Mouse (Mus musculus): Measurements from ENCODE around the gene Cd79b.
"Not testable (repeated sequence)": the region's sequence is repeated elsewhere in the genome, so short reads cannot be mapped to it uniquely, and the experiment has no call there.

The Cd79b gene

DNA sequence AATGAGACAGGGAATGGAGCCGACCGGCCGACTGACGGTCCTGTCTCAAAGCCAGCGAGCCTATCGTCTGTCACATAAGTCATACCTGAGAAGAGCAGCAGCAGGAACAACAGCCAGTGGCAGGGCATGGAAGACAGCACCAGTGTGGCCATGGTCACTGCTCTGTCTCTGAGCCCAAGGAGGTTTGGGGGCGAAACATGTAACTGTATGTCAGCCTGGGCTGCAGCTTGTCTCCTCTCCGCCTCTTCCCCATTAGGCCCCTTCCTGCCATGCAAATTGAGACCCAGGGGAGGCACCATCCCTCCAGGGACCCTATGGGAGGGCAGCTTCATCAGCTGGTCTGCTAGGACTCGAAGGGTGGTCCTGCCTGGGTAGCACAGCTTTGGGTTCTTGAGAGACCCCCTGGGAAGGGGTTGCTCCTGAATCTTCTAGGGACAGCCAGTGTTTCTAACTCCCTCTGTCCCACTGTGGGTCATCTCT is at the start of gene Cd79b:
Gene Cd79b (minus strand): TSS at position 430 of the 480 bp plus-strand sequence.
- DNase-seq (ENCODE audit: low read depth, low spot score) = no peak

DNA sequence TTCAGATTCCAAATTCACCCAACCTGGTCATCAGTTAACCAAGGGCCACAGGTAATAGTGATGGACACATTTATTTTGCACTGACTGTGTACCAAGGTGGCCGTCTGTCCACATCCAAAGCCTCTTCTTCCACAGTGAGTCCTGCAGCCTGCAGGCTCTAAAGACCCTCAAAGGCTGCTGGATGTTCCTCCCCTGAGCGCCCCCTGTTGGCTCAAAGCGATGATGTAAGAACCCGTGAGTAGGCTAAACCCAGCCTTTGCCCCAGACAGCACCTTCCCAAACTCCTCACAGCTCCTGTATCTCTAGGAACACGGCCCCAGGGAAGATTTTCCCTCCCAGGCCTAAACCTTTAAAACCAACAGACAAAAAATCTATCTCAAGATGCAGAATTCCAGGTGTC is 44.8 kb upstream of the Cd79b start:
- no peak for DNase-seq (ENCODE audit: low read depth, low spot score)

DNA sequence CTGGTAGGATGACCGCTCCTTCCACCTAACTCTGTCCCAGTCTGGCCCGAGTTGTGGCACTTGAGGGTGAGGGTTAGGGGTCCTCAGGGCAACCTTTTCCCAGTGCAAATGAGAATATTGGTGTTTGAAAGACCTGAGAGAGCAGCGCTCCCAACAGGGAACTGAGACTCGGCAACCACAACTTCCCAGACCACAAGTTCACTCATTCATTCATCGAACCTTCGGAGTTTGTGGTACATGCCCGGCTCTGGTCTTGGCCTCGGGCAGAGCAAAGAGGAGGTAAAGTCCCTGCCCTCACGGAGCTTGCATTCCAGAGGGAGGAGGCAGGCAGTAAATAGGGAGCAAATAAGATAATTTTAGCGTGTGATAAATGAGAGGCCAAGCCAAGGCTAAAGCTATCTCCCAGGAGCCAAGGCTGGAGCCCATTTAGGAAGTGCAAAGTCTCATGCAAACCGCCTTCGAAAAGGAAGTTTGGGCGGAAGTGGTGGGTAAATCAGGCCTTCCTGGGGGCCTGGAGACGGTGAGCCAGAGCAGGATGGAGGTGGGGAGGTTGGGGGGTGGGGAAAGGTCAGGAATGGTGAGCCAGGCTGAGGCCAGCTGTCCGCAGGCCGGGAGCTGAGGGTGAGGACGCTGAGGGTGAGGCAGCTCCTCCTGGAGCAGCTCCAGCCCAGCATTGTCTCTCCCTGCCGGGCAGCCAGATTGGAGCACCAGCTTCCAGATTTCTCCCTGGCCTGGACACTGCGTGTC is 41.0 kb upstream of the Cd79b start:
- no peak for DNase-seq (ENCODE audit: low read depth, low spot score)

DNA sequence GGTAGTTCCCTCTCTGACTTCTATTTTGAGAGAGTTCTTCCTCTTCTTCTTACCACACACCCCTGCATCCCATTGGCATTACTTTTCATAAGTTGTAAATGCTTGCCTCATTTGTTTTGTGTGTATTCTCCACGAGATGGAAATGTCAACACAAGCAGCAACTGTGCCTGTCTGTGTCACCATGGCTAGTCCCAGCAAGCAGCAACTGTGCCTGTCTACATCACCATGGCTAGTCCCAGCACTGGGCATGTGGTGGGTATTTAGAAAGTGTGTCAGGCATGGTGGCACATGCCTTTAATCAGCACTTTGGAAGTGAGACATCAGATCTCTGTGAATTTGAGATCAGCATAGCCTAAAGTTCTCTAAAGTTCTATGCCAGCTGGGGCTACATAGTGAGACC is 39.6 kb upstream of the Cd79b start:
- no peak for DNase-seq (ENCODE audit: low read depth, low spot score)

DNA sequence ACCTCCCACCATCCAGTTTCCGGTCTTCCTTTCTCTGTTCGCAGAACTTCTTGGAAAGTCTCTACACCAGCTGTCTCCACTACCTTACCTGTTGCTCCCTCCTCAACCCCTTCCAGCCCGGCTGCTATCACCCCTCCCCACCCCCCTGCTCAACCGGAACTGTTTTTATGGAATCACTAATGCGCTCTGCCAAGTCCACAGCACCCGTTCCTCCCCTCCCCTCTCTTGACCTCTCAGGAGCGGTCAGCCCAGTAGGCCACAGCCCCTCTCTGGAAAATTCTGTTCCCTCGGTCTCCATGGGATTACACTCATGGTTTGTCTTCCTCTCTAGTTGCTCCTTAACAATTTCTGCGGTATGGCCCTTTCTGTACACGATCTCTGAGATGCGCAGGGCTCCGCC is 38.6 kb upstream of the Cd79b start, which contains the start of gene Scn4a:
Gene Scn4a (minus strand): TSS at position 101 of the 400 bp plus-strand sequence.
- no peak for DNase-seq (ENCODE audit: low read depth, low spot score)

DNA sequence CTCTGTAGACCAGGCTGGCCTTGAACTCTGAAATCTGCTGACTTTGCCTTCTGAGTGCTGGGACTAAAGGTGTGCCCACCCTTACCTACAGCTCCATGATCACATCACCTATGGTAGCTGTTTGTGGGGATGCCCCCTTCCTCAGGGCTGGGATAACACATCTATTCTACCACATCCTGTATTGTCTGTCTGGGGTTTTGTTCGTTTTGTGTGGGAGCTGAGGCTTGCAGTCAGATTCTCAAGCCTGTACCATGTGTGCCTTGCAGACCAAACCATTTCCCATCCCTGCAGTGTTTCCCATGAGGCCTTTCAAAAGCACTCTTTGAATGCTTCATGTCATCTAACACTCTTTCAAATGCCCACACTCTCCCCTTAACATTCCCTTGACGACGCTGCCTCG is 37.4 kb upstream of the Cd79b start:
- no peak for DNase-seq (ENCODE audit: low read depth, low spot score)

DNA sequence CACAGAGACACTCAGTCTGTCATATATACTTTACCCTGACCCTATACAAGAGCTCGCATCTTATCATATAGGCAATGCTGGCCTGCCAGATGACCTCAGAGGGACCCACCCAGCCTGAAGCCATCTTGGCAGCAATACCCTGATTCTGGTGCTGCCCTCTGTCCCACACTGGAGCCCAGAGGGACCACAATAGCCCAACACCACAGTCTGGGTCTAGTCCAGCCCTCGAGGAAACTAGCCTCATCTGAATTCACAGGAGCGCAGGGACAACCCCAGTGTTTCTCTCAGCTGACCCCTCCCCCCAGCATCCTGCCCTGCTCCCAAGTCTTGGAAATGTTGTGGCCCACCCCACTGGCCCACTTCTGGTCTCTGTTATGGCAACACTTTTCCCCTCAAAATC is 36.7 kb upstream of the Cd79b start:
- no peak for DNase-seq (ENCODE audit: low read depth, low spot score)

DNA sequence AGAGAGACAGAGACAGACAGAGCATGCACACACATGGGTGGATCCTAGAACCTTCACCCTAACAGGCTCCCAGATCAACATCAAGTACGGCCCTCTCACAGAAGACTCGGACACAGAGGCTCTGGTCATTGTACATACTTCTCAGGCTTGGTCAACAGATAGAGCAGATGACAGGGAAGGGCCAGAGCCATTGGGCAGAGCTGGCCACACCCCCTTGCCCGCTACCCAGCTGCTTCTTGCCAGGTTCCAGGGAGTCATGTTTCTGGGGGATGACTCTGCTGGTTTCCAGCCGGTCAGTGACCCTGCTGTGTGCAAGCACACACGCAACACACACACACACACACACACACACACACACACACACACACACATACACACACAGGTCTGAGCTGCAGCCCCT is 36.3 kb upstream of the Cd79b start:
- DNase-seq (ENCODE audit: low read depth, low spot score) = no peak

DNA sequence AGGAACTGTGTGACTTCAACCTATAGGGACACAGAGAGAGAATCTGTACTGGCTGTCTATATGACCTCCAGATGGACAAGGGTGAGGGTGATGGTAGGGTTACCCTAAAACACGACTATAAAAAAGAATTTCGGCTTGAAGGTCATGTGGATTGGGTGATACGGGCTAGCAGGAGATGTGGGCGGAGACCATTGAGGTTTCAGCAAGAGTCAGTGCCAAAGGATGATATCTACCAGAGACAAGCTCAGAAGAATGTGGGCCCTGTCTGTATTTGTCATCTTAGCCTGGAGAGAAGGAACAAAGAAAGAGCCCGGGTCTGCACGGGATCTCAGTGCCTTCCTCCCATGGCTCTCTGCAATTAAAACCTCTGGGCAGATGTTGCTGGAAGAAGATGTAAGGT is 35.2 kb upstream of the Cd79b start:
- no peak for DNase-seq (ENCODE audit: low read depth, low spot score)

DNA sequence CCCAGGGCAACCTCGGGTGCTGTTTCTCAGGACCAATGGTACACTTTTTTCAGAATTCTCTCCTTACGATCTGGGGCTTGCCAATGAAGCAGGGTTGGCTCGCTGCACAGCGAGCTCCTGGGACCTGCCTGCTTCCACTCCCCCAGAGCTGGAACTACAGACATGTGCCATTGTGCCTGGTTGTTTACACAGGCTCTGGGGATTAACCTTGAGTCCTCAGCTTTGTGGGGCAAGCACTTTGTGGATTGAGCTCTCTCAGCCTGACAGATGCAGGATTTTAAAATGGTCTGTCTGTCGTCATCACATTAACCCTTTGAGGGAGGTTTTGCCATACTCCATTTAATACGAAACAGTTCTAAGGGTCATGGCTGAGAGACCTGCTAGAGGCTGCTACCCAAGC is 30.3 kb upstream of the Cd79b start:
- DNase-seq (ENCODE audit: low read depth, low spot score) = no peak

DNA sequence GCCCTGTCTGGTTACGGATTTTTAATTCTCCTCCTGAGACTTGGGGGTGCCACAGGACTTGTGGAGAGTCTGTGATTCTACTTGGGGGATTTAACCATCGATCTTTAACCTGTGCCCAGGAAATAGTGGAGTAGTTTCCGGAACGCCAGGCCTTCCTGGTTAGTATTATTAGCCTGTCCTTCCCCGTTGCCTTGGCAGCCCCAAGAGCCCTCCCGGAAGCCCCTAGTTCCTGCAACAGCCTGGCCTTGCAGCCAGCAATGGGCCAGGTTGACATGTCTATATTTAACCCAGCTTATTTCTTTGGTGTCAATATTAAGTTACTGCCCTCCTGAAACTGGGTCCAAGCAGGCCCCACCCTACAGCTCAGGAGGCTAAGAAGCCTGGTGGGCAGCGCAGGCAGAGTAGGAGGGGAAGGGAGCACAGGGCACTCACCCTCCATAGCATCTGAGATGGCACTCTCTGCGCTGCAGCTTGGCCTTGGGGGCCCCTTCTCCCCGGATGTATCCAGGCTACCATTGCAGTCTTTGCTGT is 26.5 kb upstream of the Cd79b start:
- DNase-seq (ENCODE audit: low read depth, low spot score) = no peak

DNA sequence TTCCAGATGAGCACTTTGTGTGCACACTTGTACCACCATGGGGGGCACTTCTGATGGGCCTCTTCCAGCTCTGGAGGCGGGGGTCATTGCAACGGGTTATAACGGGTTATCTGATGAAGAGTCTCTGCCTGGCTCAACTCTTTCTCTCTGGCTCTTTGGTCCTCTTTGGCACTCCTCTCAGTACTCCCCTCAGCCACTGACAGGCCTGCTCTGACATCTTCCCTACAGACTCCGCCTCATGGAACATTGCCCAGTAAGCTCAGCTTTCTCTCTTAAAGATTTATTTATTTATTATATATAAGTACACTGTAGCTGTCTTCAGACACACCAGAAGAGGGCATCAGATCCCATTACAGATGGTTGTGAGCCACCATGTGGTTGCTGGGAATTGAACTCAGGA is 24.8 kb upstream of the Cd79b start:
- not testable (repeated sequence) for DNase-seq (ENCODE audit: low read depth, low spot score)

DNA sequence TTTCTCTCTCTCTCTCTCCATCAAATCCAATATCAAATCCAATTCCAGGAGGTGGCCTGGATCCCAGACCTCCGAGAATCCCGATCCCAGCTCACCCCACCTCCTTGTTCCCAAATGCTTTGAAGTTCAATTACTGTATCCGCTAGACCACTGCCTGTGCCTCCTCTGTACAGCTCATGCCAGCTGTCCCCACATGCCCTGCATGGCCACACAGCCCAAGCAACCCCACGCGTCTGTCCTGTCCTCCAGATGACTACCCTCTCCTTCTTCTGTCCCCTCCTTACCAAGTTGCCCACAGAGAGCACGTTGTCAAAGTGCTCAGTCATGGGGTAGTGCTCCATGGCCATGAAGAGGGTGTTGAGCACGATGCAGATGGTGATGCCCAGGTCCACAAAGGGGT is 24.3 kb upstream of the Cd79b start:
- DNase-seq (ENCODE audit: low read depth, low spot score) = no peak

DNA sequence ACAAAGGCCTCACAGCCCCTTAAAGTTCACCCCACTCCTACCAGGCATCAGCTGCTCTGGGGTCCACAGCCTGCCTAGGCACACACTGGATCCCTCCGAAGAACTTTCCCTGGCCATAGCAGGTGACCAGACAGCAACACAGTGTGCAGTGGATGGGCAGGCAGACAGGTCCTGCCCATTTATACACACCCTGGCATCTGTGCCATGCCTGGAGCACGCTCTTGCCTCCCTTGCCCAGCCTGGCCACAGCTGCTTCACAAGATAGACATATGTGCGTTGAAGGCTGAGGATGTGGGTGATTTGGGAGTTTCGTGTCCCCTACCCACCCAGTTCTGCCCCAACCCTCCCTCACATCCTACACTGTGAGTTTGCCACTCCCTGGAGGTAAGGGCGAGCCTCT is 23.5 kb upstream of the Cd79b start:
- no peak for DNase-seq (ENCODE audit: low read depth, low spot score)

DNA sequence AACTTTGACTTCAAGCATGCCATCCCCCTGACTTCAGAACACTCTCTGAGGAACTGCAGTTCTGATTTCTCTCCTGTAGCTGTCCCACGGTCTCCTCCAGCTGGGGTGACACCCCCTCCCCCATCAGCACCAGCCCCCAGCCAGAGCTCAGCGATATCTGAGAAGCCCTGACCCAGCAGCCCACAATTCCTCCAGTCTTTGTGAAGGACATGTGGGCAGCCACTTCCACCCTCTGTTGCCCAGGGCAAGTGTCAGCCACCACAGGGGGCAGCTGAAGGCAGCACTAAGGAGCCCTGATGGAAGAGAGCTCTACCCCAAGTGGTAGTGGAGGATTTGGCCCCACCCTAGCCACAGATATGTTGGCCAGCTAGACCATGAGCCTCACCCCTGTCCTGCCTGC is 19.5 kb upstream of the Cd79b start:
- DNase-seq (ENCODE audit: low read depth, low spot score) = no peak

DNA sequence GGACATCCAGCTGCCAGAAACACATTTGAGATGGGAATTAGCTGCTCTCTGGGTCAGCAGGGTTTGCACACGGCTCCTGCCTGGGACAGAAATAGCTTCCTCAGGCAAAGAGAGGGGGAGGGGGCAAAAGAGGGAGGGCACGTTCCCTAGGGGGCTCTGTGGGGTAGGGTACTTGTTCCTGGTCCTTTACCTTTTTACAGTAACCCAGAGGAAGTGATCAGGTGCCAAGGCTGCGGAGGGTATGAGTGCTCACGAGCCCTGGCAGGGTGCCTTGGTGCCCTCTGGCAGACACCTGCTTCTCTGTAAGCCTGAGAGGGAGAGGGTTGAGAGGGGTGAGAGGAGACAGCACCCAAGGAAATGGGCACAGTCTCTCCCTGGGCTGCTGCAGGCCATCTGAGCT is 17.9 kb upstream of the Cd79b start:
- no peak for DNase-seq (ENCODE audit: low read depth, low spot score)

DNA sequence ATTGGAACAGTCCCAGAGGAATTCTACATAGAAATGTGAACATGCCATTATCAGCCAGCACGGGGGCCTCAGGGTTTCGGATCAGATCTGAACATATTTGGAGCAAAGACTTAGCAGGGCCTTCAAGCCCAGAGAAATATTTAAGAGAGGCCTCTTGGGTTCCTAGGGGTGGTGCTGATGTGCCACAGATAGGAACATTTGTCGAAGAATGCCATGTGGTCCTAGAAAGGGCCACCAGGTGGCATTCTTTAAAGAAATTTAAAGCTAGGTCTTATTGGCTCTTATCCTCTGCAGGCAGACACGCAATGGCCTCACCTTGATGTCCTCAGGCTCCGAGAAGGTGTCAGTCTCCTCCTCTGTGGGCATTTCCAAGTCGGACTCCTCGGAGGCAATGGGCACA is 15.1 kb upstream of the Cd79b start:
- DNase-seq (ENCODE audit: low read depth, low spot score) = no peak

DNA sequence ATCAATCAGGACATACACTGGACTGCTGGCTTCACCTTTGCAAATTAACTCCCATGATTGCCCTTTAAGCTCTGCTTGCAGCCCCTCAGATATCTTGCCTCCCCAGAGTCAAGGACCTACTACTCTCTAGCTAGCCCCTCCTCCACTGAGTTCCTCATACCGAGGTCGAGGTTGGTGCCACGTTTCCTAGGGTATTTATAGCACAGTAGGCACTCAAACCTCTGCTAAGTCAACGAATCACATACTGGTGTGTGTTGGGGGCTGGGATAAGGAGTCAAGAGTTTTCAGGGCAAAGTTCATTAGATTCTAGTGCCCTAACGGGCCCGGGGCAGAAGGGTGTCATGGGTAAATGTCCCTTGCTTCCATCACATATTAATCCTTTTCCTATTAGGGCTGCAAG is 14.6 kb upstream of the Cd79b start:
- DNase-seq (ENCODE audit: low read depth, low spot score) = no peak

DNA sequence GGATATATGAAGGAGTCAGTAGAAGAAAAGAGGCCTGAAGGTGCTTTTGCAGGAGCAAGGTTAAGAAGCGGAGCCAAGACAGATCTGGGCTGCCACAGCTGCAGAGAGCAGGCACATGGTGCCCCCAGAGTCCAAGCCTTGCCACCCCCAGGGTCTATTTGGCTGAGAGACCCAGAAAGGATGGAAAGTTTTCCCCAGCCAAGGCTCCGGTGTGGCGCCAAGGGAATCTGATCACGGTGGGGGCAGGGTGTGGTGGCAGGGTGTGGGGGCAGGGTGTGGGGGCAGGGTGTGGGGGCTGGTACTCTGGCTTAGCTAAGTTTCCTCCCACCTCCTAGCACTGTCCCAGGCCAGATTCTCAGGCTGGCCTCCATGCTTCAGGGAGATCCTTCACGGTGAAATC is 14.0 kb upstream of the Cd79b start:
- no peak for DNase-seq (ENCODE audit: low read depth, low spot score)

DNA sequence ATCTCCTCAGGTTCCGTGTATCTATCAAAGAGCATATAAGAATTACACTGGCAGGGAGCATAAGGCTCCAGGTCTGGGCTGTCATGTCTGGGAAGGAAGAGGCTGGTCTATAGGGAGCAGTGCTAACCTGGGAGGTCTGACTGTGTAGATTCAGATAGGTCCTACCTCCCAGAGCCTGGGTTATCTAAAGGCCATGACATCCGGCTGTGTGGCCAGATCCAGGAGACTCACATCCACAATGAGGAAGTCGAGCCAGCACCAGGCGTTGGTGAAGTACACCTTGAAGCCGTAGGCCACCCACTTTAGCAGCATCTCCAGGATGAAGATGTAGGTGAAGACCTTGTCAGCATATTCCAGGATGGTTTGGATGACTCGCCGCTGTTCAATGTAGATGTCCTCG is 11.9 kb upstream of the Cd79b start:
- DNase-seq (ENCODE audit: low read depth, low spot score) = no peak

DNA sequence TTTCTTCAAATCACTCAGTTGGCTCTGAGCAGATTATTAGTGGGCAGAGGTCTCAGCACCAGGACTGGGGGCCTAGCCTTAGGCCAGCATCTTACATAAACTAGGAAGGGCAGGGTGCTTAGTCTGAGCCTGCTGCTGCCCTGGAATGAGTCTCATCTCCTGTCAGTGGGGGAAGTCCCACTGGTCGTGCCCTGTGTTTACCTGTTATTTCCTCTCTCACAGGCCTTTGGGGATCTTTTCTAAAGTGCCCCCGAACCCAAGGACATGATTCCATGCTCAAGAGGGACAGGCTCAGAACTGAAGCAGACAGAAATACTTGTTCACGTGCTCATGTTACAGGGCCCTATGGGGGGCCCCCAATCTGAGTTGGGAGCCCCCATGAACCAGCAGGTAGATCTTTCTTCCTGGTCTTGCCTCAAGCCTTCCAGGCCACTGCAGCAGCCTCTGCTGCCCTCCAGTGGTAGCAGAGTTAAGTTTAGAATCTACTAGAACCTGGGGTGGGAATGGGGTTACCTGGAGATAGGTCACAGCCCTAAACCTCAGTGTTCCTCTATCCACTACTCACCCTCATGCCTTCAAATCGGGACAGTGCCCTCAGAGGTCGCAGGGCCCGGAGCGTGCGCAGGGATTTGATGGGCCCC is 11.1 kb upstream of the Cd79b start:
- DNase-seq (ENCODE audit: low read depth, low spot score) = peak; percentile 32

DNA sequence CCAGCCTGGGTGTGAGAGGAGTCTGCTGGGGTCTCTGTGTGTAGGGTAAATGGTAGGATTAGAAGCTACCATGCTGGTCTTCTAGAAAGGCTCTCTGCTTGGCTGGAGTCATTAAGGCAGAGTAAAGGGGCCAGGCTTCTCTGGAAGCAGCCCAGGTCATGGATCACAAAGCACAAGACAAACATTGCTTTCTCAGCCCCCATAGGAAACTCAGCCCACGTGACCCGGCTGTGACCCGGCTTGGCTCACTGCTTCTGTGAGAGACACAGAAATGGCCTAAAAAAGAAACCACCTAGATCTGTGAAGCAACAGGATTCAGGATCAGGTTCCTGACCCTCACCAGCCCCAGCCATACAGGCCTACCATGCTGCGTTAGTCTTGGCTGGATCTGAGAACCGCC is 10.3 kb upstream of the Cd79b start:
- DNase-seq (ENCODE audit: low read depth, low spot score) = no peak
